Mouse (Mus musculus) intestine, embryonic 16.5 days (tissue): ENCODE results near the gene Pclo. TPM values are rescaled to one million over a fixed set of nuclear protein-coding genes. Genes with fewer than 3 reads are reported as not detected.

Experiments
- ATAC-seq: fragments of 200-750 bp; cut with Nextera tagmentation; 2 replicates; pipeline ENCODE4 v1.8.0; 2017; ENCODE audit warnings: moderate TSS enrichment, moderate library complexity
- H3K27ac ChIP-seq: fragments of 300-500 bp; sonication (generic); 2 replicates; pipeline ENCODE4 v1.5.1; 2014; ENCODE audit warnings: mild to moderate bottlenecking, low read length
- H3K27me3 ChIP-seq: fragments of 300-500 bp; sonication (generic); replicated peaks from 2 replicates; pipeline ENCODE4 v1.6.1; 2014; ENCODE audit warnings: low read length, control low read depth, mixed read lengths; ENCODE audit not compliant: control insufficient read depth, insufficient read depth
- H3K36me3 ChIP-seq: fragments of 300-500 bp; sonication (generic); 2 replicates; pipeline ENCODE4 v1.6.1; 2014; ENCODE audit warnings: low read length, control low read depth; ENCODE audit not compliant: control insufficient read depth, insufficient read depth
- H3K4me1 ChIP-seq: fragments of 300-500 bp; sonication (generic); 2 replicates; pipeline ENCODE4 v1.6.1; 2014; ENCODE audit warnings: low read length, control low read depth, mixed read lengths; ENCODE audit not compliant: control insufficient read depth, insufficient read depth
- H3K4me2 ChIP-seq: fragments of 300-500 bp; sonication (generic); 2 replicates; pipeline ENCODE4 v1.6.1; 2014; ENCODE audit warnings: low read depth, low read length, control low read depth
- H3K4me3 ChIP-seq: fragments of 300-500 bp; sonication (generic); 2 replicates; pipeline ENCODE4 v1.5.1; 2014; ENCODE audit warnings: mild to moderate bottlenecking, low read length
- H3K9ac ChIP-seq: fragments of 300-500 bp; sonication (generic); 2 replicates; pipeline ENCODE4 v1.6.1; 2014; ENCODE audit warnings: low read depth, low read length
- H3K9me3 ChIP-seq: fragments of 300-500 bp; sonication (generic); 2 replicates; pipeline ENCODE4 v1.6.1; 2016; ENCODE audit warnings: low read length, control low read depth; ENCODE audit not compliant: control insufficient read depth
- WGBS: fragments of 180-500 bp; shearing (Covaris S2); extraction: QIAGEN DNeasy Blood & Tissue Kit; methylation state at CpG from one replicate; pipeline ENCODE4 v1.1.7; 2014; 5-methylcytosine and 5-hydroxymethylcytosine counted together
- polyA plus RNA-seq: library from polyadenylated mRNA; unstranded; fragments of >200 nt; fragmentation: Nextera tagmentation; extraction: Ambion mirVana; gene quantifications from 2 replicates; pipeline ENCODE4 v1.2.1, GENCODE M21; 2015

Pclo gene
- polyA plus RNA-seq, 1 experiment from 2014 or later = 0.62 TPM

GRCm38 (mm10) chr5:14660637-14661036 lies 145.9 kb downstream of the Pclo start:
- Histone ChIP-seq H3K4me1 (no peaks in the 10 kb centered on the region), H3K4me2 (no peak overlapping the region), H3K4me3 (no peak overlapping the region), H3K9ac (no peak overlapping the region), H3K27ac (no peak overlapping the region), H3K27me3 (no peaks in the 10 kb centered on the region), H3K36me3 (no peaks in the 10 kb centered on the region), H3K9me3 (no peaks in the 10 kb centered on the region)
- no peak for ATAC-seq
- WGBS = 71% methylated on average over 1 of the region's 1 CpGs

GRCm38 (mm10) chr5:14662180-14662579 lies 147.5 kb downstream of the Pclo start:
- Histone ChIP-seq H3K4me3 (no peak overlapping the region), H3K36me3 (no peaks in the 10 kb centered on the region), H3K27me3 (no peaks in the 10 kb centered on the region), H3K4me2 (no peak overlapping the region), H3K27ac (no peak overlapping the region), H3K9me3 (no peaks in the 10 kb centered on the region), H3K4me1 (no peaks in the 10 kb centered on the region), H3K9ac (no peak overlapping the region)
- WGBS = 76% methylated on average over 1 of the region's 1 CpGs
- no peak for ATAC-seq

GRCm38 (mm10) chr5:14662603-14663002 lies 147.9 kb downstream of the Pclo start:
- Histone ChIP-seq H3K4me2 (no peak overlapping the region), H3K27ac (no peak overlapping the region), H3K9me3 (no peaks in the 10 kb centered on the region), H3K9ac (no peak overlapping the region), H3K4me1 (no peaks in the 10 kb centered on the region), H3K27me3 (no peaks in the 10 kb centered on the region), H3K4me3 (no peak overlapping the region), H3K36me3 (no peaks in the 10 kb centered on the region)
- 87% methylated on average over 1 of the region's 1 CpGs for WGBS
- no peak for ATAC-seq

- Histone ChIP-seq H3K27ac (no peak overlapping the region), H3K36me3 (no peaks in the 10 kb centered on the region), H3K27me3 (no peaks in the 10 kb centered on the region), H3K4me2 (no peak overlapping the region), H3K9ac (no peak overlapping the region), H3K4me3 (no peak overlapping the region), H3K4me1 (no peaks in the 10 kb centered on the region), H3K9me3 (0 out of 2 replicates have a peak, but pooled peaks cover 2% of the 10 kb centered on the region)
- ATAC-seq = no peak
- 89% methylated on average over 6 of the region's 6 CpGs for WGBS
These were observed 165.7 kb downstream of the Pclo start for GRCm38 (mm10) chr5:14680419-14680818.

GRCm38 (mm10) chr5:14691995-14692394 lies 177.3 kb downstream of the Pclo start:
- whole genome bisulfite sequencing = 68% methylated on average over 2 of the region's 2 CpGs

GRCm38 (mm10) chr5:14696745-14697144 lies 182.0 kb downstream of the Pclo start:
- H3K4me1 ChIP-seq = no peaks in the 10 kb centered on the region
- no peaks in the 10 kb centered on the region for H3K9me3 ChIP-seq
- H3K27ac ChIP-seq = no peak overlapping the region
- H3K4me3 ChIP-seq = no peak overlapping the region
- ATAC-seq = no peak
- no peaks in the 10 kb centered on the region for H3K27me3 ChIP-seq
- 88% methylated on average over 2 of the region's 2 CpGs for WGBS
- no peak overlapping the region for H3K9ac ChIP-seq
- H3K36me3 ChIP-seq = no peaks in the 10 kb centered on the region
- no peak overlapping the region for H3K4me2 ChIP-seq

More at GRCm38 (mm10) chr5:14691995-14692394, 177.3 kb downstream of the Pclo start:
- Histone ChIP-seq H3K36me3 (no peaks in the 10 kb centered on the region), H3K27me3 (no peaks in the 10 kb centered on the region), H3K4me1 (no peaks in the 10 kb centered on the region), H3K9me3 (no peaks in the 10 kb centered on the region), H3K4me3 (no peak overlapping the region), H3K9ac (no peak overlapping the region), H3K27ac (no peak overlapping the region), H3K4me2 (no peak overlapping the region)
- ATAC-seq = no peak

GRCm38 (mm10) chr5:14700900-14701299 lies 186.2 kb downstream of the Pclo start:
- no peaks in the 10 kb centered on the region for H3K27me3 ChIP-seq
- no peak overlapping the region for H3K27ac ChIP-seq
- H3K9ac ChIP-seq = no peak overlapping the region
- H3K9me3 ChIP-seq = no peaks in the 10 kb centered on the region
- ATAC-seq = no peak
- H3K4me3 ChIP-seq = no peak overlapping the region
- H3K36me3 ChIP-seq = no peaks in the 10 kb centered on the region
- no peaks in the 10 kb centered on the region for H3K4me1 ChIP-seq
- no peak overlapping the region for H3K4me2 ChIP-seq

GRCm38 (mm10) chr5:14705423-14705822 lies 190.7 kb downstream of the Pclo start:
- 54% methylated on average over 2 of the region's 2 CpGs for WGBS
- no peak for ATAC-seq
- H3K4me1 ChIP-seq = no peaks in the 10 kb centered on the region

GRCm38 (mm10) chr5:14707311-14707710 lies 192.6 kb downstream of the Pclo start:
- Histone ChIP-seq H3K9ac (no peak overlapping the region), H3K9me3 (no peaks in the 10 kb centered on the region), H3K36me3 (no peaks in the 10 kb centered on the region), H3K27me3 (no peaks in the 10 kb centered on the region), H3K27ac (no peak overlapping the region), H3K4me3 (no peak overlapping the region), H3K4me2 (no peak overlapping the region), H3K4me1 (no peaks in the 10 kb centered on the region)
- ATAC-seq = no peak
- WGBS = 82% methylated on average over 4 of the region's 4 CpGs

More at GRCm38 (mm10) chr5:14705423-14705822, 190.7 kb downstream of the Pclo start:
- no peaks in the 10 kb centered on the region for H3K27me3 ChIP-seq
- no peaks in the 10 kb centered on the region for H3K9me3 ChIP-seq
- H3K4me3 ChIP-seq = no peak overlapping the region
- H3K9ac ChIP-seq = no peak overlapping the region
- H3K36me3 ChIP-seq = no peaks in the 10 kb centered on the region
- no peak overlapping the region for H3K4me2 ChIP-seq
- no peak overlapping the region for H3K27ac ChIP-seq

GRCm38 (mm10) chr5:14723576-14723975 lies 208.9 kb downstream of the Pclo start:
- ATAC-seq = no peak
- no peak overlapping the region for H3K9ac ChIP-seq
- 86% methylated on average over 3 of the region's 3 CpGs for whole genome bisulfite sequencing
- no peak overlapping the region for H3K27ac ChIP-seq
- no peaks in the 10 kb centered on the region for H3K27me3 ChIP-seq
- no peak overlapping the region for H3K4me3 ChIP-seq
- no peaks in the 10 kb centered on the region for H3K4me1 ChIP-seq
- H3K4me2 ChIP-seq = no peak overlapping the region
- no peaks in the 10 kb centered on the region for H3K36me3 ChIP-seq
- no peaks in the 10 kb centered on the region for H3K9me3 ChIP-seq
